Mouse (Mus musculus) induced T-regulatory cell, adult 2 months (primary cell): ENCODE data around the gene Txnrd3.
A peak's percentile ranks its signal among the peaks of the same experiment; 100 is the strongest.

Experiments used
- DNase-seq: peaks from one replicate; pipeline ENCODE4 v3.0.0-alpha.2; 2012; ENCODE audit warnings: low read depth

Txnrd3 gene

GRCm38 (mm10) chr6:89643798-89644270 is at the start of gene Txnrd3:
TSS of gene Txnrd3 (plus strand) at chr6:89643988.
- peak; percentile 87 for DNase-seq

- peak; percentile 91 for DNase-seq
Measured at GRCm38 (mm10) chr6:89595018-89595776, 48.6 kb upstream of the Txnrd3 start, which contains the start of gene Chchd6. TSS of gene Chchd6 (minus strand) at chr6:89595652.

DNA sequence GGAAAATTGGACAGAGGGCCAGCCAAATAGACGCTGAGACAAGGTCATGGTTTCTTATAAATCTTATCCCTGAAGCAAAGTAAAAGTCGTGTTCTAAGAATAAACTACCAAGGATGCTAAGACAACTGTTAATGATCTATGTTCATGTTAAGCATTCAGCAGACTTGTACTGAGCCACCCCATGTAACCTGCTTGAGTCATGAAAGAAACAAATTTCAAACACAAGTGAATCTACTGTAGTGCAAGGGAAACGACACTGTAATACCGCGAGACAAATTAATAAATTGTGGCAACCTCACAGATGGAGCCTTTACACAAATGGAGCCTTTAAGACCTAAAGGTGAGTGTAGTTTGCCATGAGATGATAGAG is 48.0 kb upstream of the Txnrd3 start:
- no peak for DNase-seq

DNA sequence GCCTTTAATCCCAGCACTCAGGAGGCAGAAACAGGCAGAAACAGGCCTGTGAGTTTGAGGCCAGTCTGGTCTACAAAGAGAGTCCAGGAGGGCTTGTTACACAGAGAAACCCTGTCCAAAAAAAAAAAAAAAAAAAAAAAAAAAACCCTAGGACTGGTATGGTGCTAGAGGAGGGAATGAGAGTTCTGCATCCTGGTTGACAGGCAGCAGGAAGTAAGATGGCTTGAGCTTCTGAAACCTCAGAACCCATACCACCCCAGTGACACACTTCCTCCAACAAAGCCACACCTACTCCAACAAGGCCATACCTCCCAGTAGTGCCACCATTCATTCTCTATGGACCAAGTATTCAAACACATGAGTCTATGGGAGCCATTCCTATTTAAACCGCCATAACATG is 47.3 kb upstream of the Txnrd3 start:
- DNase-seq, result peak; percentile 9

DNA sequence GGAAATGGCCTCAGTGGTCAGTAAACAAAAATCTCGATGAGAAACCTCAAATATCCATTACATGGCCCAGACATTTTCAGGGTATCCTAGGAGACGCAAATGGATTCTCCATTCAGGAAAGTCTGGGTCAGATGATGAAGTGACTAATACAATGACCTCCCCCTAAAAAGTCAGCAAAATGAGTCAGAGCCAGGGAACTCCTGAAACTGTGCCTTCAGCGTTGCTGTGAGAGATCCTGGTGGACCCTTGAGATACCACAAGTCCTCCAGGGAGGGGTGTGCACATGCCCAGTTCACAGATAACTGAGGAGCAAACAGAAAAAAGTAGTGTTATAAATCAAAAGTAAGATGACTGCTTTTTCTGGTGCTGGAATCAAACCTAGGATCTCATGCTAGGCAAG is 37.7 kb upstream of the Txnrd3 start:
- DNase-seq, result no peak

- DNase-seq, result peak; percentile 29
Measured at GRCm38 (mm10) chr6:89607999-89608398, 35.8 kb upstream of the Txnrd3 start.

- no peak for DNase-seq
Measured at GRCm38 (mm10) chr6:89613336-89614106, 30.3 kb upstream of the Txnrd3 start.

GRCm38 (mm10) chr6:89614107-89614471 is 29.7 kb upstream of the Txnrd3 start:
- DNase-seq, result no peak

GRCm38 (mm10) chr6:89614596-89615372 is 29.0 kb upstream of the Txnrd3 start:
- no peak for DNase-seq

GRCm38 (mm10) chr6:89615373-89615755 is 28.4 kb upstream of the Txnrd3 start:
- DNase-seq, result no peak

- DNase-seq, result no peak
Measured at GRCm38 (mm10) chr6:89622647-89623046, 21.1 kb upstream of the Txnrd3 start.

GRCm38 (mm10) chr6:89628045-89628785 is 15.6 kb upstream of the Txnrd3 start:
- no peak for DNase-seq

DNA sequence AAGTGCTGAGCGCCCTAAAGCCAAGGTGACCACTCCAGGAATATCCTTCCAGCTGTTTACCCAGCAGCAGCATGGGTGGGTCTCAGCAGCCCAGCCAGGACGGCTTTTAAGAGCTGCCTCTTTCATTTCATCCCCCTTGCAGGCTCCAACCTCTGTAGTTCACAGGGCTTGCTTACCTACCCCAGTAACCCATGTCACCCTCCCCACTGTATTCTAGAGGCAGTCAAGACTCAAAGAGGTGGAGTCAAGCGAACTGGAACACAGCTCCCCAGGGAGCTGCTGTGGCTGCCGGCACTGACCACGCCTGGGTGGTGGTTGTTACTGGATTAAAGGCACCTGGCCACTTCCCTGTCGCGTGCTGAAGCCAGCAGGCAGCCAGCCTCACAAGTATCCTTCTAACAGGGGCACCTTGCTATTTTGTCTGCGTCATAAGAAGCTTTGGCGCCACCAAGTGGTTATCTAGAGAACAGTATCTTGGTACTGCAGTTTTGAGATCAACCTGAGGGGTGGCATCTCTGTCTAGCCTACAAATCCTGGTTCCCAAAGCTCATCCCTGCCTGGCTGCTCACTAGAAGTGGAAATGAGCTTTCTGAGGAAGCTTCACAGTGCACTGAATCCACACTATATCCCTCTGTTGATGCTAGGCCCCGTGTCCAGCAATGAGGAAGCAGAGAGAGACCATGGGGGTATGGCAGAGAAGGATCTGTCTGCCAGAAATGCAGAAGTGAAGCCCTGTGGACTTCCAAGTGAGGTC is 11.8 kb upstream of the Txnrd3 start:
- DNase-seq, result peak; percentile 81

DNA sequence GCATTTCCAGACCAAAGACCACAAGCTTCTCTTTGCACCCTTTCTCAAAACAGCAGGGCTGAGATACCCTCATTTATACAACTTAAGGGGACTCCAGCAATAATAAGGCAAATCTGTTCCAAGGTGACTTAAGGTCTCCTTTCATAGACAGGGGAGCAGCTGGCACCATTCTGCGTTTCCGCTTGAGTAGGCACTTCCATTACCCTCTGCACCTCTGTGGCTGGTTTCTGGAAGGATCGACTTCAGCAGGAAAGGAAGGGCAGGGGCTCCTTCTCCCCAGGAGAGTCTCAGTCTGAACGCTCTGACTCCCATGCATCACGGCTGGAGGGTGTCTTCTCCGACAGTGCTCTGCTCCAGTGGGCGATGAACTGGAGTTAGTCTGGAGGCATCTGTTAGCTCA is 10.7 kb upstream of the Txnrd3 start:
- DNase-seq, result no peak

DNA sequence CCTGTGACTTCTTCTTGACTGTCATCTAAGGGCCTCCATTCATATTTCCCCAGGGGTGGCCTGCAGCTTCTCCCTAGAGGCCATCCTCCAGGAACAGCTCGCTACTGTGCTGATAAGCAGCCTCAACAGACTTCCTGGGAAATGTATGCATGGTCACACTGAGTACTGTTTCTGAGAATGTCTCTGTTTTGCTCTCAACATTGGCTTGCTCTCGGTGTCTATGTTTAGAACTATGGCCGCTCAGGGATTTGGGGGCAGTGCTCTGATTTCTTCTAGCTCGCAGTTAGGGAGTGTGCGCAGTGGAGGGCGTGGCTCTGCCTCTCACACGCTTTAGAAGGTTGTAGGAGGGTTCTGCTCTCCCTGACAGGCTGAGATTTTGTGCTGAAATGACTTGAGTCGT is 9.4 kb upstream of the Txnrd3 start:
- DNase-seq, result no peak

DNA sequence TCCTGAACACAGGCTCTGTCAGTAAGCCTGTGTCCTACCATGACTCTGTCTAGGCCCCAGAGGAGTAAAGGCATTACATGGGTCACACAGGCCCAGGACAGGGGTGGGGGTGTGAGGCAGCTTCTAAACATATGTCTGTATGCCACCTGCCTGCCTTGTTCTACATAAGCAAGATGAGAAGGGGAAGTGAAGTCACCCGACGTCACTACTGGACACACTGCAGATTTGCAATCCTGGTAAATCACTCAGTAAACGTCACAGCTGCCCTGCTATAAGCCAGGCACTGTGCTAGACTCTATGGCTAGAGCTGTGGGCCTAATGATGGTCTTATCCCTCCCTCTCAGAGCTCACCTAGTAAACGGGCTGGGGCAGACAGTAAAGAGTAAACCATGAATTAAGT is 5.8 kb upstream of the Txnrd3 start:
- no peak for DNase-seq

- DNase-seq, result peak; percentile 55
Measured at GRCm38 (mm10) chr6:89639025-89639424, 4.8 kb upstream of the Txnrd3 start.

DNA sequence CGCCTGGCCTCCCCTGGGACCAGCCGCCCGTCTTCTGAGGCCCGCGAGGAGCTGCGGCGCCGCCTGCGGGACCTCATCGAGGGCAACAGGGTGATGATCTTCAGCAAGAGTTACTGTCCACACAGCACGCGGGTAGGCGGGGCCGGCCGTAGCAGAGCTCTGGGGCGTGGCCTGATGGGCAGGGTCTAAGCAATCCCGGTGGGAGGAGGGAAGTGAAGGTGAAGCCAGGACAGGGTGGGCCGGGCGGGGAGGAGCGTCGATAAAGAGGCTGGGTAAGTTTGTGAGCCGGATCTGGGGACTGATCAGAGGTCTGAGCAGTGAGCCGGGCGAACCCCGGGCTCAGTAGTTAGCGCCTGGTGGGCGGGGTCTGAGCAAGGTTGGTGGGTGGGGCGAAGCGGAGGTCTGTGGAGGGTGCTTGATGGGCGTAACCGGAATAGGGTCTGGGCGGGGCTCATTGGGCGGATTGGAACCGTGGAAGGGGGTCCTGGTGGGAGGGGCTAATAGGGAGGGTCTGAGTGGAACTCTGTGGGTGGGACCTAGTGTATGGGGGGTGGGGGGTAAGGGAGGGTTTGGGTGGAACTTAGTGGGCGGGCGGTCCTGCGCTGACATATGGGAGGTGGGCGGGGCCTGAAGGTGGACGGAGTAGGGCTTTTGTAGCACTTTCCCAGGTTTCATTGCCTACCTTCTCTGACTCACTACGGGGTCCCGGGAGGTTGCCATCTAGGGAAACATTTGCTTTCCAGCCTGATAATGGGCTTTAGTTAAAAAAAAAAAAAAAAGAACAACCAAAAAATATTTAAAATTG is 685 bp downstream of the Txnrd3 start:
- DNase-seq, result peak; percentile 90

DNA sequence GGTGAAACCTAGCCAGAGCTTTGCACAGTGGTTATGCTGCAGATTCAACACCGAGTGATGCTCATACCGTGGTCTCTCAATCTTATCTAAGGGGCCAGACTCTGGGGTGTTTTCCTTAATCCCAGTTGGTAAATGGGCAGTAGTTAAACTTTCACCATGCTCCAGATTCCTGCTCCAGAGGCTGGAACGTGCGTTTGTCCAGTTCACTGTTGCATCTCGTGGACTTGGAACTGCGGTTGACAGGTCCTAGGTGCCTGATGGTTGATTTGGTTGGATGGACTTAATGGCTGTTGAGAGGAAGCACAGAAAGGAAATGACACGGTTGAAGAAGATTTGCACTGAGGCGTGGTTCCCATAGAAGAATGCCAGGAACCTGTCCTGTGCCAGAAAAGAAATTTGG is 6.1 kb downstream of the Txnrd3 start:
- no peak for DNase-seq

DNA sequence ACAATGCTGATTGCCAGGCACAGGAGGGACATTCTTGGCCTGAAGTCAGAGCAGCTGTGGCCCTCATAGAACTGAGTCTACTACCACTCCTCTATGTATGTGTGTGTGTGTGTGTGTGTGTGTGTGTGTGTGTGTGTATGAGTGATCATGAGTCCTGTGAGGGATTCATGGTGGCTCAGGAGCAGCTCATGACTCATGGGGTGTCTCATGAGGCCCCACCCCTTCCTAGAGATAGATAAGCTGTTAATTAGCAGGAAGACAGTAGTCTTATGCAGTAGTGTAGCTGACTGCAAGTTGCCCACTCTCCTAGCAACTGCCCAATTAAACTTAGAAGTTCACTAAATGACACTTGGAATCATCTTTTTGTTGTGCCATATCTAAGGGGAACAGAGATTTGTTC is 8.0 kb downstream of the Txnrd3 start:
- no peak for DNase-seq
